Mouse (Mus musculus) heart, adult 2 months (tissue): ENCODE data around the gene Rps6kb2. TPM values are rescaled to one million over a fixed set of nuclear protein-coding genes. Genes with fewer than 3 reads are reported as not detected.

Experiments used
- DNase-seq, 2 experiments: peaks; one replicate each; pipeline ENCODE4 v3.0.0; 2021
- H3K27ac ChIP-seq: fragments of 200-600 bp; 2 replicates; pipeline ENCODE4 v1.8.1; 2022
- H3K27me3 ChIP-seq: fragments of 200-500 bp; 2 replicates; pipeline ENCODE4 v1.6.1; 2012; ENCODE audit warnings: mild to moderate bottlenecking, low read length, inconsistent platforms, mixed read lengths; ENCODE audit not compliant: control insufficient read depth, insufficient read depth
- H3K36me3 ChIP-seq: fragments of 200-500 bp; 2 replicates; pipeline ENCODE4 v1.6.1; 2012; ENCODE audit warnings: low read length, inconsistent platforms; ENCODE audit not compliant: control insufficient read depth, insufficient read depth
- H3K4me1 ChIP-seq: fragments of 200-500 bp; 2 replicates; pipeline ENCODE4 v1.6.1; 2011; ENCODE audit warnings: low read length; ENCODE audit not compliant: control insufficient read depth, insufficient read depth
- H3K4me3 ChIP-seq: fragments of 200-600 bp; 2 replicates; pipeline ENCODE4 v1.8.1; 2022
- H3K79me2 ChIP-seq: fragments of 200-500 bp; replicated peaks from 2 replicates; pipeline ENCODE4 v1.6.1; 2012; ENCODE audit warnings: mild to moderate bottlenecking, inconsistent platforms, low read length, moderate library complexity, mixed read lengths; ENCODE audit not compliant: control insufficient read depth, insufficient read depth
- H3K9ac ChIP-seq: fragments of 200-500 bp; 2 replicates; pipeline ENCODE4 v1.6.1; 2012; ENCODE audit warnings: low read depth, mild to moderate bottlenecking, control low read depth, inconsistent platforms, low read length, mixed read lengths
- CTCF ChIP-seq: fragments of 200-600 bp; IDR thresholded peaks from 2 replicates; pipeline ENCODE4 v1.8.1; 2022; ENCODE audit warnings: antibody characterized with exemption, mild to moderate bottlenecking, moderate library complexity
- EP300 ChIP-seq: fragments of 200-500 bp; IDR thresholded peaks from 2 replicates; pipeline ENCODE4 v1.6.1; 2011; ENCODE audit warnings: low read depth, low read length, control low read depth; ENCODE audit not compliant: insufficient read depth
- POLR2A ChIP-seq: fragments of 200-500 bp; IDR thresholded peaks from 2 replicates; pipeline ENCODE4 v1.6.1; 2011; ENCODE audit warnings: mild to moderate bottlenecking, low read depth, low read length, control low read depth; ENCODE audit not compliant: insufficient read depth
- WGBS: fragments of 180-500 bp; shearing (Covaris S2); methylation state at CpG from one replicate; pipeline ENCODE4 v1.1.7; 2018; 5-methylcytosine and 5-hydroxymethylcytosine counted together
- intact Hi-C: fragments of 180-260 bp; cut with DNase I; formaldehyde crosslinking; loops from one replicate; pipeline ENCODE4 v1.15.1; 2025
- polyA plus RNA-seq: library from polyadenylated mRNA; depleted of rRNA; stranded (reverse); fragments of >200 nt; gene quantifications from 2 replicates; pipeline ENCODE4 v1.2.3, GENCODE M21; 2012
- total RNA-seq, 2 experiments: library from RNA; stranded (reverse); gene quantifications; 2 replicates each; pipeline ENCODE4 v1.2.3; 2021

Gene Rps6kb2
- total and polyA plus RNA-seq, 3 experiments, result 14.7 to 32.9 (median 18.2) TPM

- intact Hi-C loops, result loop anchor here (2.0 kb wide), 1 partner anchor 57 kb away; no protein-coding TSS in a partner anchor
- Histone ChIP-seq H3K27ac (peak overlapping the region; percentile 92), H3K79me2 (no peaks in the 10 kb centered on the region), H3K36me3 (no peaks in the 10 kb centered on the region), H3K4me1 (peaks cover 10% of the 10 kb centered on the region), H3K4me3 (peak overlapping the region; percentile 12; the same call in 1 of the 2 replicates), H3K27me3 (no peaks in the 10 kb centered on the region), H3K9ac (peak overlapping the region; percentile 52)
- TF ChIP-seq CTCF (no peak), POLR2A (peak; percentile 49; the same call in 1 of the 2 replicates), EP300 (peak; percentile 54; the same call in 1 of the 2 replicates)
- 21% methylated on average over 13 of the region's 13 CpGs for WGBS
- peak; percentile 65 to 73 for DNase-seq
These were observed 8.5 kb upstream of the Rps6kb2 start for GRCm38 (mm10) chr19:4171393-4172290.

GRCm38 (mm10) chr19:4170723-4171392 lies 7.7 kb upstream of the Rps6kb2 start:
- peaks cover 8% of the 10 kb centered on the region for H3K4me1 ChIP-seq
- no peaks in the 10 kb centered on the region for H3K27me3 ChIP-seq
- TF ChIP-seq POLR2A (no peak), EP300 (no peak), CTCF (no peak)
- peak in 1 of 2 experiments; percentile 30 for DNase-seq
- H3K36me3 ChIP-seq, result no peaks in the 10 kb centered on the region
- H3K27ac ChIP-seq, result peak overlapping the region; percentile 92
- H3K9ac ChIP-seq, result peak overlapping the region; percentile 52; the same call in 1 of the 2 replicates
- 81% methylated on average over 10 of the region's 10 CpGs for WGBS
- intact Hi-C loops, result loop anchor here (1.0 to 2.0 kb wide), 2 partner anchors 21 to 58 kb away; partner anchors contain the start of gene Ppp1ca
- no peaks in the 10 kb centered on the region for H3K79me2 ChIP-seq
- no peak overlapping the region for H3K4me3 ChIP-seq

DNA sequence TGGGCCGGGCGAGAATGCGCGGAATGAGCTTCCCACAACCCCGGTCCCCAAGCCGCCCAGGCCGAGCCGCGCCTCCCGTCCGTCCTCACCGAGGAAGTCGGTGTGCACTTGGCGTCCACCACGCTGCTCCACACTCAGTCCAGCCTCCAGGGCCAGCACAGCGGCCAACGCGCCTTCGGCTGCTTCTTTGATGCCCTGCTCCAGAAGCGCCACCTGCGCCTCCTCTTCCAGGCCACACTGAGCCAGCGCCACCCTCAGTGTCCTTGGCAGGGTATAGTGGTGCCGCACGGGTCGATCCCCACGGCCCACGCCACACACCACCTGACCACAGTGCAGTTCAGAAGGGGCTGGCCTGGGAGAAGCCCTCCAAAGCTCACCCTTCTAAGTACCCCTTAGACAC lies 6.7 kb upstream of the Rps6kb2 start:
- Histone ChIP-seq H3K79me2 (no peaks in the 10 kb centered on the region), H3K4me1 (peaks cover 6% of the 10 kb centered on the region), H3K27ac (peak overlapping the region; percentile 92), H3K27me3 (no peaks in the 10 kb centered on the region), H3K9ac (peak overlapping the region; percentile 86), H3K4me3 (peak overlapping the region; percentile 60), H3K36me3 (no peaks in the 10 kb centered on the region)
- TF ChIP-seq EP300, result no peak
- no peak for TF ChIP-seq POLR2A
- no peak for TF ChIP-seq CTCF
- DNase-seq, result no peak
- WGBS, result 5% methylated on average over 27 of the region's 27 CpGs
- intact Hi-C loops, result loop anchor here (1.0 to 2.0 kb wide), 2 partner anchors 22 to 59 kb away; partner anchors contain the start of gene Ppp1ca

GRCm38 (mm10) chr19:4169378-4169784 lies 6.2 kb upstream of the Rps6kb2 start:
- Histone ChIP-seq H3K9ac (peak overlapping the region; percentile 86), H3K79me2 (no peaks in the 10 kb centered on the region), H3K4me1 (peaks cover 6% of the 10 kb centered on the region), H3K36me3 (no peaks in the 10 kb centered on the region), H3K27me3 (no peaks in the 10 kb centered on the region), H3K4me3 (peak overlapping the region; percentile 60), H3K27ac (peak overlapping the region; percentile 92)
- peak; percentile 99 to 100 for DNase-seq
- under 1% methylated on average over 35 of the region's 43 CpGs for WGBS
- TF ChIP-seq CTCF (no peak; the same call in none of the 2 replicates), EP300 (peak; percentile 81; the same call in 1 of the 2 replicates), POLR2A (peak; percentile 97)
- intact Hi-C loops, result no loop called here

DNA sequence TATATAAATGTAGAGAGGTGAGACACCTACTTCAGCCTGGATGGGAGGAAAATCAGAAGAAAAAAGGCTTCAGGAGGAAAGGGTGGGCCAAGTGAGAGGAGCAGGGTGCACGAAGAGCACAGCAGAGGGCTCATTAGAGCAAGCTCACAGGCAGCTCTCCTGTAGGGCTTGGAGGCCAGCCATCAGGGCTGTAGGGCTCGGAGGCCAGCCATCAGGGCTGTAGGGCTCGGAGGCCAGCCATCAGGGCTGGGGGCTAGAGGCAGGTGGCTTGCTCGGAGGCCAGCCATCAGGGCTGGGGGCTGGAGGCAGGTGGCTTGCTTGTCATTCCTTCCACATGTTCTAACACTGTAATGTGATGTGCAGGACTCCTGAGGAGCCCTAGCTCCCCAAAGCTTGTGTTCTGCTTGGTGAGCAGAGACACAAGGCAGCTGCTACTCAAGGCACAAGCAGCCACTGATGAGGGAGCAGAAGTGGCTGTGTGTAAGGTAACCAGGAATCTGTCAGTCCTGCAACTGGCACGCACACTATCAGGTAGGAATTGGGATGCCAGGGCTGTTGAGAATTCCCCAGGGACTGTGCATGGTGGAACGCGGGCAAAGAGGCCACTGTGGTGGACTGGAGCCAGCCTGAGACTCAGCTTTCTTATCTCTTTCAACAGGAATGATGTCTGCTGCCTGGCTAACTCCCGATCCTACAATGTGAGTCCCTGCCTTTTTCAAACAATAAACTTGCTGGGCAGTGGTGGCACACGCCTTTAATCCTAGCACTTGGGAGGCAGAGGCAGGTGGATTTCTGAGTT lies 3.7 kb upstream of the Rps6kb2 start:
- Histone ChIP-seq H3K4me1 (peaks cover 7% of the 10 kb centered on the region), H3K27me3 (no peaks in the 10 kb centered on the region), H3K36me3 (no peaks in the 10 kb centered on the region), H3K27ac (no peak overlapping the region; the same call in 1 of the 2 replicates), H3K9ac (no peak overlapping the region), H3K79me2 (no peaks in the 10 kb centered on the region), H3K4me3 (no peak overlapping the region)
- 42% methylated on average over 9 of the region's 9 CpGs for WGBS
- intact Hi-C loops, result no loop called here
- DNase-seq, result no peak
- no peak for TF ChIP-seq EP300
- no peak for TF ChIP-seq CTCF
- TF ChIP-seq POLR2A, result no peak
